Mouse (Mus musculus) embryo, embryonic 11.5 days (tissue): ENCODE results near the gene Zfp652.
"Not testable (repeated sequence)": the region's sequence is repeated elsewhere in the genome, so short reads cannot be mapped to it uniquely, and the experiment has no call there.

ENCODE experiments used
- DNase-seq: peaks from one replicate; pipeline ENCODE4 v3.0.0-alpha.2; 2012; ENCODE audit warnings: low read depth, low spot score

The Zfp652 gene

GRCm38 (mm10) chr11:95853684-95854083 lies 141.2 kb downstream of the Zfp652 start:
- no peak for DNase-seq

DNA sequence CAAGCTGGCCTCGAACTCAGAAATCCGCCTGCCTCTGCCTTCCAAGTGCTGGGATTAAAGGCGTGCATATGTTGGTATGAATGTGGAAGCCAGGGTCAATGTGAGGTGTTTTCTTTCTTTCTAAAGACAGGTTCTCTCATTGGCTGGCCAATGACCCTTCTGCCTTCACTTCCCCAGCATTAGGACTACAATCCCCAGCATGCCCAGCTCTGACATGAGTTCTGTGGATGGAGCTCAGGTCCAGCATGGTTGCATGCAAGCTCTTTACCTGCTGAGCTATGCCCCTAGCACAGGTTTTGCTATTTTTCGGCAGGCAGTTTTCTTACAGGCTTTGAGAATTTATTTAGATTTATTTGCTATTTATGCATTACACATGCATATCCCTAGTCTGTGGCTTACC lies 144.8 kb downstream of the Zfp652 start:
- DNase-seq, result no peak

DNA sequence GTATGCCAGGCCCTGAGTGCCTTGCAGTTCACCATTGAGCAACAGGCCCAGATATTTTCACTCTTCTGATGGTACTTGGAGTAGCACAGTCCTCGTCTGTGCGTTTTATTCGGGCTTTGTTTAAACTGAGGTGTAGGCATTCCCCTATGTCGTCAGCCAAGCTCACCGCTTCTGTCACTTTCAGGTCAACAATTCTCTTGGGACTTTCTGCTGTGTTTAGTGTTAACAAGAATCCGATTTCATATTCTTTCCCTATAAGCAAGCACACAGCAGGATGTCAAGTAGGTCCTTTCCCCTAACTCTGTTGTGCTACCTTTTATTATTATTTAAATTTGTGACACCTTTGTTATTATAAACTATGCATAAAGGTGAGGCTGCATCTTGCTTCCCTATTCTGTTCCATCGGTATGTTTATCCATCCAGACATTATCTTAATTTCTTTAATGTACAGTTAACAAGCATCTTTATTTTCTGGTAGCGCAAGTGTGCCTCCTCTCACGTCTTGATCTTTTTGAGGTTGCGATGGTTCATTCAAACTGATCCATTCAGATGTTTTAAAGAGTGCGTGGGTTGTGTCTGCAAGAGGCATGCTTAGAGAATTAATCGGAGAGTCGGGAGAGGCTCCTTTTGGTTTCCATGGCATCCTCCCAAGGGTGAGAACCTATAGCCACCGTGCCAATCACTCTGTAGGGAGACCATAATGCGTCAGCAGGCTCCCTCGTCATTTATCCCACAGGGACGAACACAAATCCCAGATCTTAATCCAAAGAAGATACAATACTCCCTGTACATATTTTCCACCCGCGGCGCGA lies 145.4 kb downstream of the Zfp652 start:
- DNase-seq, result no peak

DNA sequence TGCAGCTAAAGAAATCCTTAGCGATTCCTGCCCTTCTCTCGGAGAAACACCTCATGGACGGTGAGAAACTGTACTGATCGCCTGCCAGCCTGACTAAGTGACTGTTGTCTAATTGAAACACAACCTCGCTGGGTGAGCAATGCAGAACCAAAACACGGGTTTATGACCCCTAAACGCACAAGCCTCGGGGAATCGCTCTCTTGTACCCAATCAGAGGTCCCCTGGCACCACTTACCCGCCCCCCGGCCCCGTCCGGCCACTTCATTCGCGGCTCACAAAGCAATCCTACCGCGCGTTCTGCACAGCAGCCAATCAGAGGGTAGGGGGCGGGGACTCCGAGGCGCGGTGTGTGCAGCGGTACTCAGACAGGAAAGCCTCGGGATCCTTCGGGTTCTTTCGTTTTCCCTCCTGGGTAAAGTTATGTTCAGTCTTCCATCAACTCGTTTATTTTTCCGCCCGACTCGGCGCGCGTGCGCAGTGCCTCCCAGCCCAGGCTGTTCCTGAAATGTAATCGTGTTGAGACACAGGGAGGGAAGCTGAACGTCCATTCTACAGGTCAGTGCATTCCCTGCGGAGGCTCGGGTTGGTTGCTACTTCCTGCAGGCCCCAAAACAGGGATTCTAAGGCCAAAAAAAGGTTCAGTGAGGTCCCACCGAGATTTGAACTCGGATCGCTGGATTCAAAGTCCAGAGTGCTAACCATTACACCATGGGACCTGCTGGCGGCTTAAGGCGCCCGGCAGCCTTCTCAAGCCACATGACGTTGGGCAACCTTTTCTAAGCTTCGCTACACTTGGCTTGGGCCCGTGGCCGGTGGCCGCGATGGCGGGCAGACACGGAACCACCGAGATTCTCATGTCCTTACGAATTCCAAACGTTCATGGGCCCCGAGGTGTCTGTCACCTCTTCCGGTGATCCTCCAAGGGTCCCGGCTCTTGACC lies 146.3 kb downstream of the Zfp652 start:
- DNase-seq, result peak; percentile 94

- peak; percentile 57 for DNase-seq
Observed at GRCm38 (mm10) chr11:95859468-95859855, 147.0 kb downstream of the Zfp652 start.

GRCm38 (mm10) chr11:95860071-95860490 lies 147.6 kb downstream of the Zfp652 start:
- no peak for DNase-seq

DNA sequence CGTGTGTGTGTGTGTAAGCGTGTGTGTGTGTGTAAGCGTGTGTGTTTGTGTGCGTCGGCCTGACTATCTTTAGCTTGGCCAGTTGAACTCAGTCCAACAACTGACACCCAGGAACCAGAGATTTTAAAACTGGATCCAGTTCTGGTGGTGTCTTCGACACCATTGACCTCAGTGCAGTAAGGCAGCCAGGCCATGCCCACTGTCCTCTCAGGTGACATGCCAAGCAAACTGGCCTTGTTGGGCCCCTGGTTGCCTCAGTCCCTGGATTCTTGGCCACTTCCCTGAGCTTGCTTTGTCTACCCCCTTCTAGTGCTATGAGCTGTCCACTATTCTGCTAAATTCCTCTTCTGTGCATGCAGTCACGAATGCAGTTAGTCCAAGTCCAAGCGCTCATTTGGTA lies 148.9 kb downstream of the Zfp652 start:
- no peak for DNase-seq

- no peak for DNase-seq
Observed at GRCm38 (mm10) chr11:95869442-95869841, 157.0 kb downstream of the Zfp652 start.

- DNase-seq, result no peak
Observed at GRCm38 (mm10) chr11:95869918-95870470, 157.5 kb downstream of the Zfp652 start.

DNA sequence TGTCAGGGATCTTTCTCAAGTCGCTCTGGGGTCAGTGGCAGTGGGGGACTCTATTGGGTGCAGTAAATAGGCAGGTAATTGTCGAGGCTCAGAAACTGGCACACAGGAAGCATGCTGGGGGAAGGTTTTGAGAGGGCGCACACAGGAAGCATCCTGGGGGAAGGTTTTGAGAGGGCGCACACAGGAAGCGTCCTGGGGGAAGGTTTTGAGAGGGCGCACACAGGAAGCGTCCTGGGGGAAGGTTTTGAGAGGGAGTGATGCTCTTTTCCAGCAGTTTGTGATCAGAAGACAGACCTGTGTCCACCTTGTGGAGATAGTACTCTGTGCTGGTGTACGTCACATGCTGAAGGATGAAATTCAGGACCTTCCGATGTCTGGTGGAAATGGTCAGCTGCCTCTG lies 163.3 kb downstream of the Zfp652 start:
- DNase-seq, result no peak

DNA sequence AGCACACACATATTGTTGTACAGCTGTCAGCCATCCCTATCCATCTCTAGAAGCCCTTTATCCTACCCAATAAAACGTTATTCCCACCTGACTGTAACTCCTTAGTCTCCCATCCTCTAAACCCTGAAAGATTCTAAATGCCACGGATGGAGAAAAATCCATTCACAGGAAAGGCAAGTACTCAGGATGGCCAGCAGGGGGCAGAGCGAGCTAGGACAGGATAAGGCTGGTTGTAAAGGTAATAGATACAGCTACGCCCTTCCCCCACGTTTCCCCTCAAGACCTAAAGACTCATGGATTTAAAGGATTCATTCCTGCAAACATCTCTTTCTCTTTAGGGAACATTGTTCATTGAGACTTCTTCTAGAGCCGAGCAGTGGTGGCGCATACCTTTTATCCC lies 163.8 kb downstream of the Zfp652 start:
- peak; percentile 54 for DNase-seq

DNA sequence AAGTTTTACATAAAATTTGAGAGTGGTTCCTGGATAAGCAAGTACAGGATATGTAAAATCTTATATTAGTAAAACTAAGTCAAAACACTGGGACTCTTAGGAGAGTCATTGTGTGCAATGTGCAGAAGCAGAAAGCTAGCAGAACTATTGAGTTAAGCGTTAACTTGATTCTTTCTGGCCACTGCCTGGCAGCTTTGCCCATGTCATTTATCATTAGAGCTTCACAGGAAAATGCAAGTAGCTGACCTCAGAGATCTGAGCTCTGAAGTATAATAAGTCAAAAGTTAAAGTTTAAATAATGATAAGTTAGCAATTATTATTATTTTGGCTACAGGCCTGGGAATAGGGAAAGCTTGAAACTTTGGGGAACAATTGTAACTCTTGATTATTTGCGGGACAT lies 167.4 kb downstream of the Zfp652 start:
- not testable (repeated sequence) for DNase-seq
